Comparison of ENCODE assay signal across 8 mouse cellular contexts in genomic region chr9:107297059-107297458, GRCm38 (mm10). TPM values are rescaled to one million over a fixed set of nuclear protein-coding genes. Genes with fewer than 3 reads are reported as not detected.
DNase-seq lines count a peak whose midpoint lies in the region; ATAC-seq lines count a peak whose summit lies in the region.

No protein-coding gene starts in this region.

- no peaks in the 10 kb centered on the region for H3K27me3 ChIP-seq in heart, embryonic 16.5 days (ENCODE audit: control insufficient read depth, insufficient read depth, low read length)
- peaks cover 35% of the 10 kb centered on the region for H3K27me3 ChIP-seq in forebrain, embryonic 10.5 days (ENCODE audit: poor library complexity, severe bottlenecking)
- peaks cover 12% of the 10 kb centered on the region; the same call in 1 of the 2 replicates for H3K27me3 ChIP-seq in limb, embryonic 15.5 days
- H3K27me3 ChIP-seq in neural tube, embryonic 12.5 days (replicated peaks): peaks cover 12% of the 10 kb centered on the region

- H3K27ac ChIP-seq in heart, embryonic 16.5 days (ENCODE audit: low read length): peak overlapping the region; percentile 94
- peak overlapping the region; percentile 86 for H3K27ac ChIP-seq in forebrain, embryonic 10.5 days
- peak overlapping the region; percentile 86 for H3K27ac ChIP-seq in limb, embryonic 15.5 days
- no peak overlapping the region for H3K27ac ChIP-seq in neural tube, embryonic 12.5 days

- H3K36me3 ChIP-seq in heart, embryonic 16.5 days (ENCODE audit: control insufficient read depth, insufficient read depth): peaks cover 16% of the 10 kb centered on the region
- peaks cover 16% of the 10 kb centered on the region for H3K36me3 ChIP-seq in forebrain, embryonic 10.5 days (replicated peaks)
- peaks cover 23% of the 10 kb centered on the region for H3K36me3 ChIP-seq in limb, embryonic 15.5 days
- H3K36me3 ChIP-seq in neural tube, embryonic 12.5 days: peaks cover 10% of the 10 kb centered on the region

- H3K4me2 ChIP-seq in heart, embryonic 16.5 days (ENCODE audit: low read depth, low read length): peak overlapping the region; percentile 82
- peak overlapping the region; percentile 84 for H3K4me2 ChIP-seq in limb, embryonic 15.5 days
- peak overlapping the region; percentile 88 for H3K4me2 ChIP-seq in neural tube, embryonic 12.5 days (replicated peaks)

- peaks cover 29% of the 10 kb centered on the region for H3K4me1 ChIP-seq in heart, embryonic 16.5 days (ENCODE audit: control insufficient read depth, insufficient read depth, low read length)
- H3K4me1 ChIP-seq in forebrain, embryonic 10.5 days: peaks cover 32% of the 10 kb centered on the region
- peaks cover 27% of the 10 kb centered on the region for H3K4me1 ChIP-seq in limb, embryonic 15.5 days
- peaks cover 17% of the 10 kb centered on the region for H3K4me1 ChIP-seq in neural tube, embryonic 12.5 days

- no peak for DNase-seq in heart, adult 8-10 months (ENCODE audit: low spot score)
- no peak for DNase-seq in forebrain, embryonic 10.5 days (ENCODE audit: extremely low spot score, low spot score)
- no peak for DNase-seq in cerebellum, postnatal 10 days
- no peak for DNase-seq in adrenal gland, adult (ENCODE audit: inconsistent age in 2 of 2, low spot score in 1 of 2)
- DNase-seq in layer of hippocampus, adult 8-10 months (ENCODE audit: low spot score in 2 of 2): no peak

- no peaks in the 10 kb centered on the region for H3K9me3 ChIP-seq in heart, embryonic 16.5 days (replicated peaks; ENCODE audit: control insufficient read depth, low read length)
- H3K9me3 ChIP-seq in forebrain, embryonic 10.5 days: no peaks in the 10 kb centered on the region
- no peaks in the 10 kb centered on the region for H3K9me3 ChIP-seq in limb, embryonic 15.5 days
- no peaks in the 10 kb centered on the region for H3K9me3 ChIP-seq in neural tube, embryonic 12.5 days

- 0 out of 2 replicates have a peak, but pooled peaks have one; percentile 0 for ATAC-seq in heart, embryonic 16.5 days (replicated peaks; ENCODE audit: extremely low read depth, insufficient read depth, low FRiP score)
- no peak for ATAC-seq in limb, embryonic 15.5 days (ENCODE audit: insufficient number of reproducible peaks, low FRiP score, low TSS enrichment, low read depth)
- ATAC-seq in neural tube, embryonic 12.5 days (ENCODE audit: low FRiP score, low read depth): peak; percentile 18

- H3K4me3 ChIP-seq in heart, embryonic 16.5 days (ENCODE audit: low read length): peak overlapping the region; percentile 69
- peak overlapping the region; percentile 73 for H3K4me3 ChIP-seq in forebrain, embryonic 10.5 days
- H3K4me3 ChIP-seq in limb, embryonic 15.5 days: peak overlapping the region; percentile 71
- peak overlapping the region; percentile 59 for H3K4me3 ChIP-seq in neural tube, embryonic 12.5 days

- peak overlapping the region; percentile 85 for H3K9ac ChIP-seq in heart, embryonic 16.5 days (ENCODE audit: low read length)
- peak overlapping the region; percentile 67 for H3K9ac ChIP-seq in limb, embryonic 15.5 days
- peak overlapping the region; percentile 62 for H3K9ac ChIP-seq in neural tube, embryonic 12.5 days

- 4% methylated on average over 16 of the region's 16 CpGs for WGBS in heart, embryonic 16.5 days
- 19% methylated on average over 16 of the region's 16 CpGs for WGBS in forebrain, embryonic 10.5 days
- WGBS in limb, embryonic 15.5 days: 9% methylated on average over 16 of the region's 16 CpGs
- 21% methylated on average over 16 of the region's 16 CpGs for WGBS in neural tube, embryonic 12.5 days

RNA-seq across cellular contexts. Expression of gene Cish, which starts 1.2 kb away (rescaled TPM):
- polyA plus RNA-seq in heart, embryonic 16.5 days (2015; fragmentation: Nextera tagmentation; extraction: Ambion mirVana): 43.4 and 44.4 TPM in 2 replicates
- total RNA-seq in heart, adult 8-10 months (2022): 100 to 1,000 TPM in 3 of 4 experiments, 10 to 100 TPM in 1; 87.1 to 234 (median 146) TPM
- polyA plus RNA-seq in forebrain, embryonic 10.5 days (2016; fragmentation: Nextera tagmentation; extraction: Ambion mirVana): 7.2 and 7.6 TPM in 2 replicates
- polyA plus RNA-seq in limb, embryonic 15.5 days (2015; fragmentation: Nextera tagmentation; extraction: Ambion mirVana): 9.7 and 13.9 TPM in 2 replicates
- polyA plus RNA-seq in neural tube, embryonic 12.5 days (2016; fragmentation: Nextera tagmentation; extraction: Ambion mirVana): 6.6 and 9.3 TPM in 2 replicates
- 1 to 10 TPM; 2.1 to 6.1 (median 2.9) TPM for total RNA-seq in layer of hippocampus, adult 8-10 months (2022)

RNA-seq across cellular contexts. Expression of gene Mapkapk3, which starts 7.4 kb away (rescaled TPM):
- 11.4 and 13.1 TPM in 2 replicates for polyA plus RNA-seq in heart, embryonic 16.5 days (2015; fragmentation: Nextera tagmentation; extraction: Ambion mirVana)
- 10 to 100 TPM; 27.2 to 38.4 (median 32.0) TPM for total RNA-seq in heart, adult 8-10 months (2022)
- 5.9 and 6.6 TPM in 2 replicates for polyA plus RNA-seq in forebrain, embryonic 10.5 days (2016; fragmentation: Nextera tagmentation; extraction: Ambion mirVana)
- polyA plus RNA-seq in limb, embryonic 15.5 days (2015; fragmentation: Nextera tagmentation; extraction: Ambion mirVana): 24.2 and 24.7 TPM in 2 replicates
- 3.5 and 3.7 TPM in 2 replicates for polyA plus RNA-seq in neural tube, embryonic 12.5 days (2016; fragmentation: Nextera tagmentation; extraction: Ambion mirVana)
- total RNA-seq in layer of hippocampus, adult 8-10 months (2022): 1 to 10 TPM; 1.9 to 5.1 (median 3.4) TPM

RNA-seq across cellular contexts. Expression of gene Hemk1, which starts 41.1 kb away (rescaled TPM):
- 10.2 and 14.4 TPM in 2 replicates for polyA plus RNA-seq in heart, embryonic 16.5 days (2015; fragmentation: Nextera tagmentation; extraction: Ambion mirVana)
- 10 to 100 TPM; 17.3 to 24.0 (median 19.9) TPM for total RNA-seq in heart, adult 8-10 months (2022)
- polyA plus RNA-seq in forebrain, embryonic 10.5 days (2016; fragmentation: Nextera tagmentation; extraction: Ambion mirVana): 13.5 and 13.7 TPM in 2 replicates
- 8.8 and 10.1 TPM in 2 replicates for polyA plus RNA-seq in limb, embryonic 15.5 days (2015; fragmentation: Nextera tagmentation; extraction: Ambion mirVana)
- polyA plus RNA-seq in neural tube, embryonic 12.5 days (2016; fragmentation: Nextera tagmentation; extraction: Ambion mirVana): 14.2 and 15.5 TPM in 2 replicates
- total RNA-seq in layer of hippocampus, adult 8-10 months (2022): 10 to 100 TPM; 15.6 to 20.6 (median 18.5) TPM

RNA-seq across cellular contexts. Expression of gene 6430571L13Rik, which starts 43.3 kb away (rescaled TPM):
- polyA plus RNA-seq in heart, embryonic 16.5 days (2015; fragmentation: Nextera tagmentation; extraction: Ambion mirVana): 1.2 and 1.5 TPM in 2 replicates
- 10 to 100 TPM in 1 of 4 experiments, 1 to 10 TPM in 3; 5.6 to 10.3 (median 6.4) TPM for total RNA-seq in heart, adult 8-10 months (2022)
- polyA plus RNA-seq in forebrain, embryonic 10.5 days (2016; fragmentation: Nextera tagmentation; extraction: Ambion mirVana): 1.0 and 1.6 TPM in 2 replicates
- polyA plus RNA-seq in limb, embryonic 15.5 days (2015; fragmentation: Nextera tagmentation; extraction: Ambion mirVana): 0.60 and 0.74 TPM in 2 replicates
- polyA plus RNA-seq in neural tube, embryonic 12.5 days (2016; fragmentation: Nextera tagmentation; extraction: Ambion mirVana): 4.1 and 4.8 TPM in 2 replicates
- total RNA-seq in layer of hippocampus, adult 8-10 months (2022): 1 to 10 TPM; 2.4 to 4.0 (median 3.4) TPM
